Mouse (Mus musculus) monocyte, adult 59 days (primary cell): ENCODE results near the gene Ficd. TPM values are rescaled to one million over a fixed set of nuclear protein-coding genes. Genes with fewer than 3 reads are reported as not detected.

Experiments
- total RNA-seq, 2 experiments: library from RNA; stranded (reverse); gene quantifications; one replicate each; pipeline ENCODE4 v1.2.4; 2023

Ficd gene
- total RNA-seq = 1 to 10 TPM; 4.0 to 5.3 TPM

DNA sequence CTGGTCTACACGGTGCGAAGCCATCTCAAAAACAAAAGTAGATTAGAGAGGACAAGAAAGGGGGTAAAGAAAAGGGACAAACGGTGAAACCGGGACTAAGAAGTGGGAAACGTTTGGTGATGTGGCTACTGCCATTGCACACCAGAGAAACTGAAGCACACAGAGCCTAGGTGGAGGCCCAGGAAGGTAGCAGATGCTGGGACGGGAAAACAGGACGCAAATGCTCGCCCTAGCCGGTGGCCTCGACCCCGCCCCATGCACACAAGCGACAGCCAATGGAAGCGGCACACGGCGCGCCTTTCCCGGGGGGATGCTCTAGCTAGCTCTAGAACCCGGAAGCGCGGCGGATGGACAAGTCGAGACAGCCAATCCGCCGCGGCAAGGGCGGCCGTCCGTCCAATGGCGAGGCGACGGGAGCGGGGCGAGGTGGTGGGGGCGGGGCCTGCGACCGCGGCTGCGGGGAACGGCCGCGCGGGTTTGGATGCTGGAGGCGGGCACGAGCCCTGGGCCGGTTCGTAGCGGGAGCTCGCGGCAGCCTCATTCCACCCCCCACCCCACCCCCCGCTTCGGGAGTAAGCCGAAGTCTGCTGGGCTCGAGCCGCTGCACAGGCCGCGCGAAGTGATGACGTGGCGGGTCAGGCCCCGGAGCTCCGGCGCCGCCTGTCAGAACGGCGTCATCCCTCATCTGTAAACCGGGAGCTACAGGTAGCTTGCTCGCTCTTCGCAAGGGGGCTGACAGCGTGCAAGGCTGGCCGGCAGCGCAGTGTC is at the start of gene Ficd:
TSS of gene Ficd (plus strand) at position 459 of the 768 bp plus-strand sequence.

GRCm38 (mm10) chr5:113724446-113724845 is 11.2 kb upstream of the Ficd start, which contains the start of gene 1700069L16Rik:
Gene 1700069L16Rik (minus strand): TSS chr5:113724772.

GRCm38 (mm10) chr5:113772450-113772895 is 36.9 kb downstream of the Ficd start, which contains the start of the genes Sart3 and Iscu:
Gene Sart3 (minus strand): TSS chr5:113772510.
Gene Iscu (plus strand): TSS chr5:113772748.

Other genes starting within 250 kb of the Ficd start
- not detected for gene Wscd2, start 245.5 kb upstream of the Ficd start, total RNA-seq
- 10 to 100 TPM; 41.9 to 54.1 TPM for gene Cmklr1, start 85.4 kb upstream of the Ficd start, total RNA-seq
- gene 1700069L16Rik, start 11.0 kb upstream of the Ficd start, total RNA-seq = not detected
- gene Sart3, start 36.7 kb downstream of the Ficd start, total RNA-seq = 10 to 100 TPM; 34.8 to 36.5 TPM
- gene Iscu, start 36.9 kb downstream of the Ficd start, total RNA-seq = 100 to 1,000 TPM; 120 to 124 TPM
- gene Tmem119, start 64.7 kb downstream of the Ficd start, total RNA-seq = under 1 TPM; 0.76 to 0.79 TPM
- gene Selplg, start 96.8 kb downstream of the Ficd start, total RNA-seq = 100 to 1,000 TPM; 485 to 500 TPM
- gene Coro1c, start 173.0 kb downstream of the Ficd start, total RNA-seq = 100 to 1,000 TPM; 168 TPM